Mouse (Mus musculus): ENCODE data around the gene C8a. TPM values are rescaled to one million over a fixed set of nuclear protein-coding genes. Genes with fewer than 3 reads are reported as not detected.

The C8a gene
- total and polyA plus RNA-seq, 2 experiments from 2014 or later: not detected

GRCm38 (mm10) chr4:104769602-104770001, 106.6 kb downstream of the C8a start:
- ATAC-seq: no peak

GRCm38 (mm10) chr4:104768190-104768589, 108.0 kb downstream of the C8a start:
- Histone ChIP-seq H3K27me3 (ENCODE audit: insufficient read depth, low read length) (no peaks in the 10 kb centered on the region), H3K36me3 (ENCODE audit: insufficient read depth) (no peaks in the 10 kb centered on the region), H3K9ac (no peak overlapping the region), H3K4me2 (ENCODE audit: low read depth) (no peak overlapping the region), H3K4me3 (ENCODE audit: low read depth, low read length) (no peak overlapping the region), H3K27ac (ENCODE audit: low read depth, low read length) (no peak overlapping the region), H3K9me3 (ENCODE audit: low read length) (no peaks in the 10 kb centered on the region), H3K4me1 (ENCODE audit: insufficient read depth) (no peaks in the 10 kb centered on the region)
- DNase-seq (no peak), ATAC-seq (no peak)
- TF ChIP-seq CTCF (IDR thresholded peaks at IDR 0.05; ENCODE audit: low read depth): no peak
- WGBS: 92% methylated on average over 4 of the region's 4 CpGs

More at GRCm38 (mm10) chr4:104769602-104770001, 106.6 kb downstream of the C8a start:
- WGBS: 46% methylated on average over 8 of the region's 8 CpGs
- no peak for DNase-seq
- H3K27ac ChIP-seq (ENCODE audit: low read depth, low read length): no peak overlapping the region
- no peak overlapping the region for H3K4me3 ChIP-seq (ENCODE audit: low read depth, low read length)
- H3K4me1 ChIP-seq (ENCODE audit: insufficient read depth): no peaks in the 10 kb centered on the region
- no peaks in the 10 kb centered on the region for H3K27me3 ChIP-seq (ENCODE audit: insufficient read depth, low read length)
- H3K36me3 ChIP-seq (ENCODE audit: insufficient read depth): no peaks in the 10 kb centered on the region
- TF ChIP-seq CTCF (IDR thresholded peaks at IDR 0.05; ENCODE audit: low read depth): no peak
- H3K4me2 ChIP-seq (ENCODE audit: low read depth): no peak overlapping the region
- no peak overlapping the region for H3K9ac ChIP-seq
- H3K9me3 ChIP-seq (ENCODE audit: low read length): no peaks in the 10 kb centered on the region

- no peak within 1 kb of the TSS for H3K27ac ChIP-seq (ENCODE audit: low read depth, low read length)
- no peak within 1 kb of the TSS for H3K4me3 ChIP-seq (ENCODE audit: low read depth, low read length)
- TF ChIP-seq CTCF (IDR thresholded peaks at IDR 0.05; ENCODE audit: low read depth): no peak
- no peak for ATAC-seq
- H3K36me3 ChIP-seq (ENCODE audit: insufficient read depth): no peaks in the 10 kb centered on the region
- no peaks in the 10 kb centered on the region for H3K27me3 ChIP-seq (ENCODE audit: insufficient read depth, low read length)
- no peaks in the 10 kb centered on the region for H3K4me1 ChIP-seq (ENCODE audit: insufficient read depth)
- H3K9me3 ChIP-seq (ENCODE audit: low read length): no peaks in the 10 kb centered on the region
- DNase-seq: no peak
- WGBS: 94% methylated on average over 8 of the region's 8 CpGs
- H3K4me2 ChIP-seq (ENCODE audit: low read depth): no peak within 1 kb of the TSS
- H3K9ac ChIP-seq: no peak within 1 kb of the TSS
Measured at GRCm38 (mm10) chr4:104766065-104766464, 110.1 kb downstream of the C8a start, which contains the start of gene C8b. C8b (plus strand) TSS chr4:104766317.

Other genes starting within 250 kb of the C8a start
- gene C8b, start 110.1 kb downstream of the C8a start, total RNA-seq (2014; rRNA removed): 0.15 and 0.86 TPM in 2 replicates
- 0.16 and 0.18 TPM in 2 replicates for gene C8b, start 110.1 kb downstream of the C8a start, polyA plus RNA-seq (2015; fragmentation: Nextera tagmentation; extraction: Ambion mirVana)
- not detected in 2 replicates for gene Gm17662, start 19.1 kb downstream of the C8a start, total RNA-seq (2014; rRNA removed)
- gene Gm17662, start 19.1 kb downstream of the C8a start, polyA plus RNA-seq (2015; fragmentation: Nextera tagmentation; extraction: Ambion mirVana): not detected in 2 replicates
- gene Fyb2, start 37.1 kb upstream of the C8a start, total RNA-seq (2014; rRNA removed): 0.15 and 0.48 TPM in 2 replicates
- gene Fyb2, start 37.1 kb upstream of the C8a start, polyA plus RNA-seq (2015; fragmentation: Nextera tagmentation; extraction: Ambion mirVana): 0.28 and 0.31 TPM in 2 replicates
- gene Prkaa2, start 233.5 kb upstream of the C8a start, total RNA-seq (2014; rRNA removed): 24.2 and 29.1 TPM in 2 replicates
- gene Prkaa2, start 233.5 kb upstream of the C8a start, polyA plus RNA-seq (2015; fragmentation: Nextera tagmentation; extraction: Ambion mirVana): 10.6 and 14.5 TPM in 2 replicates